Mouse (Mus musculus) lung, embryonic 14.5 days (tissue): ENCODE measurements around the gene Zfp954. TPM values are rescaled to one million over a fixed set of nuclear protein-coding genes. Genes with fewer than 3 reads are reported as not detected.
A peak's percentile ranks its signal among the peaks of the same experiment; 100 is the strongest.
"Not testable (repeated sequence)": the region's sequence is repeated elsewhere in the genome, so short reads cannot be mapped to it uniquely, and the experiment has no call there.

ENCODE experiments used
- ATAC-seq: fragments of 200-750 bp; cut with Nextera tagmentation; 2 replicates; pipeline ENCODE4 v1.8.0; 2017; ENCODE audit warnings: mild to moderate bottlenecking, moderate TSS enrichment, moderate library complexity; ENCODE audit not compliant: insufficient read depth
- DNase-seq: peaks from one replicate; pipeline ENCODE4 v3.0.0-alpha.2; 2015
- H3K27ac ChIP-seq: fragments of 300-500 bp; sonication (generic); 2 replicates; pipeline ENCODE4 v1.5.1; 2014; ENCODE audit warnings: low read depth, mild to moderate bottlenecking, moderate library complexity
- H3K27me3 ChIP-seq: fragments of 300-500 bp; sonication (generic); 2 replicates; pipeline ENCODE4 v1.6.1; 2014; ENCODE audit warnings: low read length, control low read depth; ENCODE audit not compliant: insufficient read depth
- H3K36me3 ChIP-seq: fragments of 300-500 bp; sonication (generic); 2 replicates; pipeline ENCODE4 v1.6.1; 2014; ENCODE audit warnings: control low read depth; ENCODE audit not compliant: insufficient read depth
- H3K4me1 ChIP-seq: fragments of 300-500 bp; sonication (generic); 2 replicates; pipeline ENCODE4 v1.6.1; 2014; ENCODE audit warnings: antibody characterized with exemption, control low read depth; ENCODE audit not compliant: insufficient read depth
- H3K4me2 ChIP-seq: fragments of 300-500 bp; sonication (generic); 2 replicates; pipeline ENCODE4 v1.6.1; 2014; ENCODE audit warnings: mild to moderate bottlenecking
- H3K4me3 ChIP-seq: fragments of 300-500 bp; sonication (generic); 2 replicates; pipeline ENCODE4 v1.5.1; 2014; ENCODE audit warnings: low read depth, low read length
- H3K9ac ChIP-seq: fragments of 300-500 bp; sonication (generic); 2 replicates; pipeline ENCODE4 v1.6.1; 2014
- H3K9me3 ChIP-seq: fragments of 300-500 bp; sonication (generic); 2 replicates; pipeline ENCODE4 v1.6.1; 2016; ENCODE audit warnings: low read depth, low read length, control low read depth
- CTCF ChIP-seq: IDR thresholded peaks from 2 replicates; pipeline ENCODE4 v1.5.1; 2016; ENCODE audit warnings: antibody characterized with exemption, low read depth
- WGBS: fragments of 180-500 bp; shearing (Covaris S2); extraction: QIAGEN DNeasy Blood & Tissue Kit; methylation state at CpG from one replicate; pipeline ENCODE4 v1.1.7; 2014; 5-methylcytosine and 5-hydroxymethylcytosine counted together
- polyA plus RNA-seq: library from polyadenylated mRNA; unstranded; fragments of >200 nt; fragmentation: Nextera tagmentation; extraction: Ambion mirVana; gene quantifications from 2 replicates; pipeline ENCODE4 v1.2.1, GENCODE M21; 2014

Gene Zfp954
- polyA plus RNA-seq: 10.5 and 13.2 TPM in 2 replicates

GRCm38 (mm10) chr7:7120921-7121601 lies at the start of gene Zfp954:
Gene Zfp954 (minus strand): TSS chr7:7121488.
- H3K9ac ChIP-seq: peak within 1 kb of the TSS; percentile 58
- WGBS: under 1% methylated on average over 30 of the region's 30 CpGs
- peak within 1 kb of the TSS; percentile 46; the same call in 1 of the 2 replicates for H3K27ac ChIP-seq
- peak within 1 kb of the TSS; percentile 67 for H3K4me2 ChIP-seq
- H3K4me1 ChIP-seq: 0 out of 2 replicates have a peak, but pooled peaks cover 3% of the 10 kb centered on the region
- H3K27me3 ChIP-seq: no peaks in the 10 kb centered on the region
- H3K4me3 ChIP-seq: peak within 1 kb of the TSS; percentile 64
- DNase-seq (peak; percentile 96), ATAC-seq (peak; percentile 97)
- no peaks in the 10 kb centered on the region for H3K9me3 ChIP-seq
- peaks cover 6% of the 10 kb centered on the region; the same call in 1 of the 2 replicates for H3K36me3 ChIP-seq
- TF ChIP-seq CTCF: peak; percentile 45

- no peak overlapping the region for H3K4me3 ChIP-seq
- no peak overlapping the region for H3K4me2 ChIP-seq
- no peak for ATAC-seq
- H3K4me1 ChIP-seq: no peaks in the 10 kb centered on the region
- H3K36me3 ChIP-seq: no peaks in the 10 kb centered on the region
- no peak overlapping the region for H3K9ac ChIP-seq
- no peak overlapping the region for H3K27ac ChIP-seq
- H3K27me3 ChIP-seq: no peaks in the 10 kb centered on the region
- DNase-seq: no peak
- WGBS: 86% methylated on average over 15 of the region's 15 CpGs
- no peak for TF ChIP-seq CTCF
- no peaks in the 10 kb centered on the region for H3K9me3 ChIP-seq
These were observed 24.8 kb upstream of the Zfp954 start for GRCm38 (mm10) chr7:7145991-7146608.

- Histone ChIP-seq H3K9ac (no peak overlapping the region), H3K9me3 (no peaks in the 10 kb centered on the region), H3K27me3 (no peaks in the 10 kb centered on the region), H3K27ac (no peak overlapping the region), H3K4me2 (no peak overlapping the region), H3K36me3 (no peaks in the 10 kb centered on the region), H3K4me1 (no peaks in the 10 kb centered on the region), H3K4me3 (no peak overlapping the region)
- ATAC-seq (no peak), DNase-seq (no peak)
- 83% methylated on average over 1 of the region's 1 CpGs for WGBS
- no peak for TF ChIP-seq CTCF
These were observed 22.9 kb upstream of the Zfp954 start for GRCm38 (mm10) chr7:7144215-7144614.

GRCm38 (mm10) chr7:7136379-7136866 lies 15.1 kb upstream of the Zfp954 start, which contains the start of gene Zfp773:
Gene Zfp773 (minus strand): TSS chr7:7136755.
- no peaks in the 10 kb centered on the region for H3K9me3 ChIP-seq
- DNase-seq (peak; percentile 81), ATAC-seq (peak; percentile 99)
- no peaks in the 10 kb centered on the region for H3K36me3 ChIP-seq
- peak within 1 kb of the TSS; percentile 41 for H3K9ac ChIP-seq
- no peaks in the 10 kb centered on the region for H3K4me1 ChIP-seq
- 9% methylated on average over 16 of the region's 16 CpGs for WGBS
- H3K27ac ChIP-seq: no peak within 1 kb of the TSS
- H3K27me3 ChIP-seq: no peaks in the 10 kb centered on the region
- H3K4me2 ChIP-seq: peak within 1 kb of the TSS; percentile 53
- peak within 1 kb of the TSS; percentile 37 for H3K4me3 ChIP-seq
- peak; percentile 58 for TF ChIP-seq CTCF

- 75% methylated on average over 8 of the region's 8 CpGs for WGBS
- Histone ChIP-seq H3K9me3 (no peaks in the 10 kb centered on the region), H3K4me3 (no peak overlapping the region)
These were observed 11.5 kb upstream of the Zfp954 start for GRCm38 (mm10) chr7:7132751-7133150.

GRCm38 (mm10) chr7:7130491-7131124 lies 9.3 kb upstream of the Zfp954 start:
- not testable (repeated sequence) for H3K27me3 ChIP-seq, H3K36me3 ChIP-seq, ATAC-seq, H3K9me3 ChIP-seq, H3K4me2 ChIP-seq, H3K9ac ChIP-seq, H3K4me3 ChIP-seq, H3K4me1 ChIP-seq, H3K27ac ChIP-seq, DNase-seq
- WGBS: 91% methylated on average over 14 of the region's 15 CpGs

More at GRCm38 (mm10) chr7:7132751-7133150, 11.5 kb upstream of the Zfp954 start:
- H3K27me3 ChIP-seq: no peaks in the 10 kb centered on the region
- TF ChIP-seq CTCF: no peak
- ATAC-seq: no peak
- no peaks in the 10 kb centered on the region for H3K4me1 ChIP-seq
- no peak for DNase-seq
- no peaks in the 10 kb centered on the region for H3K36me3 ChIP-seq
- H3K9ac ChIP-seq: no peak overlapping the region
- H3K27ac ChIP-seq: no peak overlapping the region
- H3K4me2 ChIP-seq: no peak overlapping the region

GRCm38 (mm10) chr7:7121602-7121980 lies 303 bp upstream of the Zfp954 start:
- Histone ChIP-seq H3K27me3 (no peaks in the 10 kb centered on the region), H3K9ac (no peak overlapping the region; the same call in 1 of the 2 replicates), H3K27ac (no peak overlapping the region), H3K4me3 (peak overlapping the region; percentile 64), H3K4me1 (0 out of 2 replicates have a peak, but pooled peaks cover 3% of the 10 kb centered on the region), H3K9me3 (no peaks in the 10 kb centered on the region), H3K4me2 (peak overlapping the region; percentile 67), H3K36me3 (peaks cover 5% of the 10 kb centered on the region; the same call in 1 of the 2 replicates)
- TF ChIP-seq CTCF: no peak
- WGBS: 45% methylated on average over 6 of the region's 6 CpGs
- ATAC-seq: no peak
- no peak for DNase-seq
